Mouse (Mus musculus): ENCODE measurements at regions not wholly inside any gene's neighbourhood (a gene's known extent, or its start where the extent isn't known, plus 50 kb on each side); places are given as distances from the start of the nearest gene placed in this dataset.
A peak's percentile ranks its signal among the peaks of the same experiment; 100 is the strongest.

GRCm38 (mm10) chr13:48316747-48317146 lies 55.7 kb downstream of the Id4 start:
- DNase-seq: no peak

- peak; percentile 27 for DNase-seq
These were observed 56.4 kb downstream of the Id4 start for GRCm38 (mm10) chr13:48317457-48317856.

GRCm38 (mm10) chr13:48319001-48319400 lies 58.0 kb downstream of the Id4 start:
- no peak for DNase-seq

- peak; percentile 59 for DNase-seq
These were observed 63.3 kb downstream of the Id4 start for GRCm38 (mm10) chr13:48324290-48324718.

- no peak for DNase-seq
These were observed 69.6 kb downstream of the Id4 start for GRCm38 (mm10) chr13:48330619-48331018.

- no peak for DNase-seq
These were observed 75.1 kb downstream of the Id4 start for GRCm38 (mm10) chr13:48336135-48336534.

GRCm38 (mm10) chr13:48336602-48337001 lies 75.6 kb downstream of the Id4 start:
- DNase-seq: peak; percentile 34

GRCm38 (mm10) chr13:48338561-48338960 lies 77.5 kb downstream of the Id4 start:
- no peak for DNase-seq

GRCm38 (mm10) chr13:48350124-48350523 lies 89.1 kb downstream of the Id4 start:
- no peak for DNase-seq

- DNase-seq: no peak
These were observed 89.9 kb downstream of the Id4 start for GRCm38 (mm10) chr13:48350955-48351354.

GRCm38 (mm10) chr13:48357118-48357517 lies 96.1 kb downstream of the Id4 start:
- no peak for DNase-seq

- no peak for DNase-seq
These were observed 96.6 kb downstream of the Id4 start for GRCm38 (mm10) chr13:48357640-48358039.

- no peak for DNase-seq
These were observed 110.0 kb downstream of the Id4 start for GRCm38 (mm10) chr13:48371060-48371459.

GRCm38 (mm10) chr13:48376405-48376804 lies 115.4 kb downstream of the Id4 start:
- no peak for DNase-seq

- no peak for DNase-seq
These were observed 122.8 kb downstream of the Id4 start for GRCm38 (mm10) chr13:48383580-48384445.

- DNase-seq: peak; percentile 10
These were observed 123.9 kb downstream of the Id4 start for GRCm38 (mm10) chr13:48384901-48385300.

- DNase-seq: peak; percentile 5
These were observed 122.1 kb downstream of the Zfp169 start for GRCm38 (mm10) chr13:48391126-48391525.

- no peak for DNase-seq
These were observed 115.5 kb downstream of the Zfp169 start for GRCm38 (mm10) chr13:48397761-48398160.

- no peak for DNase-seq
These were observed 114.6 kb downstream of the Zfp169 start for GRCm38 (mm10) chr13:48398617-48399016.

- no peak for DNase-seq
These were observed 110.9 kb downstream of the Zfp169 start for GRCm38 (mm10) chr13:48402316-48402715.

- DNase-seq: no peak
These were observed 90.6 kb downstream of the Zfp169 start for GRCm38 (mm10) chr13:48422438-48423329.

GRCm38 (mm10) chr13:48426816-48427215 lies 86.4 kb downstream of the Zfp169 start:
- DNase-seq: no peak

- no peak for DNase-seq
These were observed 76.4 kb downstream of the Zfp169 start for GRCm38 (mm10) chr13:48436659-48437345.

All from kidney, postnatal 14 days (tissue).